Mouse (Mus musculus) lung, embryonic 16.5 days (tissue): Measurements from ENCODE around the gene Zfp524. TPM values are rescaled to one million over a fixed set of nuclear protein-coding genes. Genes with fewer than 3 reads are reported as not detected.

Experiments
- ATAC-seq: fragments of 200-750 bp; cut with Nextera tagmentation; 2 replicates; pipeline ENCODE4 v1.8.0; 2017; ENCODE audit warnings: low read depth, mild to moderate bottlenecking, moderate library complexity
- H3K27ac ChIP-seq: fragments of 300-500 bp; sonication (generic); 2 replicates; pipeline ENCODE4 v1.5.1; 2014; ENCODE audit warnings: mild to moderate bottlenecking, control low read depth, low read length
- H3K27me3 ChIP-seq: fragments of 300-500 bp; sonication (generic); 2 replicates; pipeline ENCODE4 v1.6.1; 2014; ENCODE audit warnings: low read depth, low read length, mixed read lengths; ENCODE audit not compliant: control insufficient read depth, insufficient read depth
- H3K36me3 ChIP-seq: fragments of 300-500 bp; sonication (generic); 2 replicates; pipeline ENCODE4 v1.6.1; 2014; ENCODE audit warnings: low read length; ENCODE audit not compliant: control insufficient read depth, insufficient read depth
- H3K4me1 ChIP-seq: fragments of 300-500 bp; sonication (generic); replicated peaks from 2 replicates; pipeline ENCODE4 v1.6.1; 2014; ENCODE audit warnings: low read length, mixed read lengths; ENCODE audit not compliant: control insufficient read depth, insufficient read depth
- H3K4me2 ChIP-seq: fragments of 300-500 bp; sonication (generic); 2 replicates; pipeline ENCODE4 v1.6.1; 2014; ENCODE audit warnings: low read depth, low read length, control low read depth
- H3K4me3 ChIP-seq: fragments of 300-500 bp; sonication (generic); 2 replicates; pipeline ENCODE4 v1.5.1; 2014; ENCODE audit warnings: mild to moderate bottlenecking, low read length, control low read depth
- H3K9ac ChIP-seq: fragments of 300-500 bp; sonication (generic); 2 replicates; pipeline ENCODE4 v1.6.1; 2014; ENCODE audit warnings: low read length, control low read depth
- H3K9me3 ChIP-seq: fragments of 300-500 bp; sonication (generic); 2 replicates; pipeline ENCODE4 v1.6.1; 2016; ENCODE audit warnings: low read length; ENCODE audit not compliant: control insufficient read depth
- WGBS: fragments of 180-500 bp; shearing (Covaris S2); extraction: QIAGEN DNeasy Blood & Tissue Kit; methylation state at CpG from one replicate; pipeline ENCODE4 v1.1.7; 2014; 5-methylcytosine and 5-hydroxymethylcytosine counted together
- polyA plus RNA-seq: library from polyadenylated mRNA; unstranded; fragments of >200 nt; fragmentation: Nextera tagmentation; extraction: Ambion mirVana; gene quantifications from 2 replicates; pipeline ENCODE4 v1.2.1, GENCODE M21; 2015

Gene Zfp524
- polyA plus RNA-seq, 1 experiment from 2014 or later = 19.3 TPM

GRCm38 (mm10) chr7:5052931-5053343, 38.7 kb downstream of the Zfp524 start:
- Histone ChIP-seq H3K4me3 (peak overlapping the region; percentile 73), H3K36me3 (no peaks in the 10 kb centered on the region), H3K4me1 (peaks cover 23% of the 10 kb centered on the region), H3K9me3 (no peaks in the 10 kb centered on the region), H3K27ac (no peak overlapping the region), H3K9ac (peak overlapping the region; percentile 86), H3K4me2 (peak overlapping the region; percentile 82), H3K27me3 (peaks cover 60% of the 10 kb centered on the region)
- ATAC-seq = no peak
- WGBS = 5% methylated on average over 43 of the region's 45 CpGs

GRCm38 (mm10) chr7:5053456-5054179, 39.4 kb downstream of the Zfp524 start:
- Histone ChIP-seq H3K27ac (no peak overlapping the region), H3K36me3 (no peaks in the 10 kb centered on the region), H3K4me1 (peaks cover 23% of the 10 kb centered on the region), H3K9me3 (no peaks in the 10 kb centered on the region), H3K27me3 (peaks cover 67% of the 10 kb centered on the region), H3K4me2 (peak overlapping the region; percentile 82), H3K9ac (peak overlapping the region; percentile 53), H3K4me3 (peak overlapping the region; percentile 73)
- no peak for ATAC-seq
- WGBS = 11% methylated on average over 32 of the region's 32 CpGs

GRCm38 (mm10) chr7:5056651-5057263, 42.5 kb downstream of the Zfp524 start:
- H3K4me2 ChIP-seq = peak overlapping the region; percentile 57
- peak overlapping the region; percentile 53 for H3K9ac ChIP-seq
- WGBS = 1% methylated on average over 55 of the region's 55 CpGs
- H3K36me3 ChIP-seq = no peaks in the 10 kb centered on the region
- peak overlapping the region; percentile 45 for H3K4me3 ChIP-seq
- ATAC-seq = no peak
- H3K27ac ChIP-seq = no peak overlapping the region
- H3K27me3 ChIP-seq = peaks cover 68% of the 10 kb centered on the region
- H3K4me1 ChIP-seq = peaks cover 31% of the 10 kb centered on the region
- H3K9me3 ChIP-seq = no peaks in the 10 kb centered on the region

- Histone ChIP-seq H3K27me3 (peaks cover 61% of the 10 kb centered on the region), H3K9ac (no peak overlapping the region), H3K27ac (no peak overlapping the region), H3K9me3 (no peaks in the 10 kb centered on the region), H3K4me3 (no peak overlapping the region; the same call in 1 of the 2 replicates), H3K36me3 (no peaks in the 10 kb centered on the region), H3K4me1 (peaks cover 25% of the 10 kb centered on the region), H3K4me2 (no peak overlapping the region)
- WGBS = 26% methylated on average over 8 of the region's 8 CpGs
- ATAC-seq = no peak
Observed at GRCm38 (mm10) chr7:5057381-5057780, 43.2 kb downstream of the Zfp524 start.

- Histone ChIP-seq H3K4me3 (no peak overlapping the region), H3K27me3 (peaks cover 57% of the 10 kb centered on the region), H3K36me3 (no peaks in the 10 kb centered on the region), H3K4me1 (peaks cover 20% of the 10 kb centered on the region), H3K9ac (no peak overlapping the region), H3K4me2 (no peak overlapping the region), H3K9me3 (no peaks in the 10 kb centered on the region), H3K27ac (no peak overlapping the region)
- 36% methylated on average over 11 of the region's 11 CpGs for WGBS
- ATAC-seq = no peak
Observed at GRCm38 (mm10) chr7:5057804-5058203, 43.6 kb downstream of the Zfp524 start.

GRCm38 (mm10) chr7:5058631-5059030, 44.4 kb downstream of the Zfp524 start:
- Histone ChIP-seq H3K4me3 (no peak overlapping the region), H3K9me3 (no peaks in the 10 kb centered on the region), H3K27ac (no peak overlapping the region), H3K4me1 (peaks cover 16% of the 10 kb centered on the region), H3K9ac (no peak overlapping the region), H3K27me3 (peaks cover 49% of the 10 kb centered on the region), H3K4me2 (no peak overlapping the region), H3K36me3 (no peaks in the 10 kb centered on the region)
- ATAC-seq = no peak
- 100% methylated on average over 1 of the region's 1 CpGs for WGBS

- ATAC-seq = no peak
- Histone ChIP-seq H3K4me3 (no peak overlapping the region), H3K4me2 (no peak overlapping the region), H3K9me3 (no peaks in the 10 kb centered on the region), H3K9ac (no peak overlapping the region), H3K27me3 (peaks cover 41% of the 10 kb centered on the region), H3K27ac (no peak overlapping the region), H3K36me3 (no peaks in the 10 kb centered on the region), H3K4me1 (peaks cover 22% of the 10 kb centered on the region)
- WGBS = 90% methylated on average over 12 of the region's 12 CpGs
Observed at GRCm38 (mm10) chr7:5059421-5059820, 45.2 kb downstream of the Zfp524 start.

- no peak for ATAC-seq
- Histone ChIP-seq H3K9ac (peak overlapping the region; percentile 96), H3K4me3 (peak overlapping the region; percentile 85), H3K4me2 (peak overlapping the region; percentile 92), H3K4me1 (peaks cover 24% of the 10 kb centered on the region), H3K27ac (peak overlapping the region; percentile 100), H3K27me3 (peaks cover 32% of the 10 kb centered on the region), H3K9me3 (no peaks in the 10 kb centered on the region), H3K36me3 (no peaks in the 10 kb centered on the region)
- under 1% methylated on average over 27 of the region's 27 CpGs for WGBS
Observed at GRCm38 (mm10) chr7:5060239-5060731, 46.1 kb downstream of the Zfp524 start.

GRCm38 (mm10) chr7:5060944-5061773, 46.9 kb downstream of the Zfp524 start:
- Histone ChIP-seq H3K36me3 (0 out of 2 replicates have a peak, but pooled peaks cover under 1% of the 10 kb centered on the region), H3K9ac (peak overlapping the region; percentile 96), H3K4me2 (peak overlapping the region; percentile 92), H3K27me3 (peaks cover 24% of the 10 kb centered on the region), H3K27ac (peak overlapping the region; percentile 100), H3K9me3 (no peaks in the 10 kb centered on the region), H3K4me3 (peak overlapping the region; percentile 85), H3K4me1 (peaks cover 26% of the 10 kb centered on the region)
- ATAC-seq = peak; percentile 92
- WGBS = under 1% methylated on average over 59 of the region's 60 CpGs
